Mouse (Mus musculus) megakaryocyte, adult 5-6 weeks (primary cell): ENCODE measurements around the gene Micu1. TPM values are rescaled to one million over a fixed set of nuclear protein-coding genes. Genes with fewer than 3 reads are reported as not detected.

Experiments used
- ATAC-seq: 2 replicates; pipeline ENCODE4 v1.8.0; 2016; ENCODE audit warnings: mild to moderate bottlenecking, inconsistent platforms; ENCODE audit not compliant: poor library complexity, severe bottlenecking
- total RNA-seq, 2 experiments: library from RNA; stranded (forward) in 1 of 2; stranded (reverse) in 1 of 2; fragments of 153-499, 151-499 nt in 1 of 2; fragments of 221-1000, 200-1000 nt in 1 of 2; gene quantifications; 2 replicates each; pipeline versions ENCODE4 v1.2.3 to v1.2.4; 2015 to 2017

Gene Micu1
- total RNA-seq, 2 experiments from 2014 or later = 29.7 to 42.2 TPM

GRCm38 (mm10) chr10:59773441-59774140 is 71.3 kb downstream of the Micu1 start:
- ATAC-seq = no peak

GRCm38 (mm10) chr10:59774141-59774534 is 71.9 kb downstream of the Micu1 start:
- no peak for ATAC-seq

- ATAC-seq = no peak
Measured at GRCm38 (mm10) chr10:59777246-59777645, 75.0 kb downstream of the Micu1 start.

- no peak for ATAC-seq
Measured at GRCm38 (mm10) chr10:59778137-59778710, 75.9 kb downstream of the Micu1 start.

GRCm38 (mm10) chr10:59780698-59781097 is 78.4 kb downstream of the Micu1 start:
- no peak for ATAC-seq

GRCm38 (mm10) chr10:59781205-59781931 is 79.1 kb downstream of the Micu1 start:
- ATAC-seq = no peak

GRCm38 (mm10) chr10:59784731-59785685 is 82.7 kb downstream of the Micu1 start:
- no peak for ATAC-seq

GRCm38 (mm10) chr10:59786289-59786688 is 84.0 kb downstream of the Micu1 start:
- ATAC-seq = no peak

DNA sequence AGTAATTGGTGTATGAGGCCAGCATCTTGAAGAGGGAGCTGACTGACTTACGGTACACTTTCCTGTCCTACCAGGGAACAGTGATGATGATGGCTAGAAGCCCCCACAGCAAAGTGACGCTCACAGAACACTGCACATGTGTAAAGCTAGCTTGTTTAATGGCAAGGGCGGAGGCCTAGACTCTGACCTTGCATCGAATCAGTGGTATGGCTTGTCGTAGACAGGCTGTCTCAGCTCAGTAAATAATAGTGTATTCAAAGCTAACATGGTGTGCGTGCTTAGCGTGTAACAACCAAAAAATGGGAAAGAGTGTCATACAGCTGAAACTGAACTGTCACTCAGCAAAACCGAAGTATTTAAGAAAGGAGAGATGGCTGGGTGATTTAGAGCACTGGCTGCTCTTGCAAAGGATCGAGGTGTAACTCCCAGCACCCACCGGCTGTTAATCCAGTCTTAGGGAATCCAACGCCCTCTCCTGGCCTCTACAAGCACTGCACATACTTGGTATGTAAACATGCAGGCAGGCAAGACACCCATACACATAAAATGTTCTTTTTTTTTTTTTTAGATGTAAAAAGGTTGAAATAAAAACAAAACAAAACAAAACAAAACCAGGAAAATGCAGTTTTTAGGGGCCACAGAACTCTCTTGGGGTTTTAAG is 85.0 kb downstream of the Micu1 start:
- ATAC-seq = no peak

DNA sequence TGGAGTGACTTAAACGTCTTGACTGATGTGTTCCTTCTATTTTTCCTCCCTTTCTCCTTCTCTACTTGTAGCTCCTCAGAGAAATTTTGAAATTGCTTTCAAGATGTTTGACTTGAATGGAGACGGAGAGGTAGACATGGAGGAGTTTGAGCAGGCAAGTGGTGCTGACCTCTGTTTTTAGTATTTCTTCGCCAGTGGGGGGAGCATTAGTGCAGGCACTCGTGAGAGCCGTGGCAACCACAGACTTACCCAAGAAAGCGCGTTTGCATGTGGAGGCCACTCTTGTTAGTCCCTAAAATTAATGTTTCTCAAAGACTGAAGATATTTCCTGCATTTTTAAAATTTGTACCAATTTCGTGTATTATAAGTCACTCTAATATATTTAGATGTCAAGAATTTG is 85.6 kb downstream of the Micu1 start:
- no peak for ATAC-seq

DNA sequence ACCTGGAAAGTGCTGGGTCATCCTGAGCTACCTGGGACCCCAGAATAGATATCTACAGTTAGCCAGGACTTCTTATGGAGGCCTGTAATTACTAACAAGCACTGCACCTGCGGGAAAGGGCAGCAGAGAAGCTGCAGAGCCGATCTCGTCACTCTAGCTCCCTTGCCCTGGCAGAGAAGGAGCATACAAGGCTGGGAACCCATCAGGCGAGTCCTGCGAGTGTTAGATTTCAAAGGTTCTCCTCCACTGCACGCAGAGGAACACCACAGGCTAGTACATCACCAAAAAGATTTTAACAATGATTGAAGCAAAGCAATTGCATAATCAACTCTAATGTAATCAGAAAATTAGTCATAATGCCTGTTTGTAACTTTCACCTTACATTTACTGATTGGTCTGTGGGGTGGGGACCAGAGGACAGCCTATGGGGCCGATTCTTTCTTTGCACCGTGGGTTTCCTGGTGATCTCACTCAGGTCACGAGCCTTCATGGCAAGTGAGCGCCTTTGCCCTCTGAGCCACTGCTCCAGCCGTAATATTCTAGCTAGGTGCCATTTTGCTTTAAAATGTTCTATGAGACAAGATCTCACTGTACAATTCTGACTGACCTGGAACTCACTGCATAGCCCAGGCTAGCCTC is 88.1 kb downstream of the Micu1 start:
- no peak for ATAC-seq

DNA sequence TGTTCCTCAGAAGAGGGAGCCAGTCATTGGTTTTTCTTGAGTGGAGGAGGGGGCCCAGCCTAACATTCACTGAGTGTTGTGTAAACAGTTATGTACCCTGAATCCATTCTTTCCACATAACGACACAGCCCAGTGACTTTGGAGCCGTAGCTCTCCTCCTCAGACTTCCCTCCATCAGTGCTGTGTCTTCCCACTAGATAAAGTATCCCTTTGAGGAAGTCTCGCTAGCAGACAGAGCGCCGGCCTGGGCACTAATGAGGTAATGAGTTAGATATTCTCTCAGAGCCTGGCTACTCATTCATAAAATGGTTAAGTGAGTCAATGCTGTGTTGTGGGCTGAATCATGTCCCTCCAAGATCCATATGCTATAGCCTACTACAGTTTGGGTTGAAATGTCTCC is 89.6 kb downstream of the Micu1 start:
- no peak for ATAC-seq

- ATAC-seq = no peak
Measured at GRCm38 (mm10) chr10:59792575-59793176, 90.4 kb downstream of the Micu1 start.

GRCm38 (mm10) chr10:59793454-59793853 is 91.2 kb downstream of the Micu1 start:
- ATAC-seq = no peak

DNA sequence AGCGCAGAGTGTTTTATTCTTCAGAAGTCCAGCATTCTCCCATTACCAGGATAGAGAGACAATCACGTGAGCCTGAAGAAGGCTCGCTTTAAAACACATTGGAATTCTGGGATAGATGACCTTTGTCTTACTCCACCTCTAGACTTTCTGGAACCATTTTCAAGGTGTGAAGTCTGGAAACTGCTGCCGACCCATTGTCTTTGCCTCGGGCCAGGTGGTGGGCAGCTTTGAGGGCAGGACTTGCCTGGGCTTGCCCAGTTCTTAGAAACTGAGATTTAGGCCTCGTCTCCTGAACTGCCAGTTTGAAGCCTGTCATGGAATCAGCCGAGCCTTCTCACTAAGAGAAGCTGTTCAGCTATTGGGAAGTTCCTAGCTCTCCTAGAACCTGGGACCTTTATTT is 92.8 kb downstream of the Micu1 start:
- ATAC-seq = no peak

- ATAC-seq = no peak
Measured at GRCm38 (mm10) chr10:59795902-59796301, 93.6 kb downstream of the Micu1 start.

DNA sequence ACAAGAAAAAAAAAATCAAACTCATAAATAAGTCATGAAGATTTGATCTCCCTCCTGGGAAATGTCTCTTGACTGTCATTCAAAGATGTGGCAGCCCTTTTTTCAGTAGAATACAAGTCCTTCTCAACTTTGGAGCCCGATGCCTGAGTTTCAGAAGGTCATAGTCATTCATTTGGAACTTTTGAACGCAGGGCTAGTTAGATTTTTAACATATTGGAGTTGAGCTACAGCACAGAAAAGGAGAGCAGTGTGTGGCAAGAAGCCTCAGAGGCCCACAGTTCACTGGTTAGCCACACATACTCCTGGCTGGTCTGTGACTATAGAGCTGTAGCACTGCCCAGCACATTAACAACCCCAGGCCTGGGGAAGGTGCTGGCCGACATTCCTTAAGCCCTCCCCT is 96.1 kb downstream of the Micu1 start:
- no peak for ATAC-seq

- ATAC-seq = no peak
Measured at GRCm38 (mm10) chr10:59799303-59800044, 97.2 kb downstream of the Micu1 start.

GRCm38 (mm10) chr10:59800159-59800558 is 97.9 kb downstream of the Micu1 start:
- no peak for ATAC-seq
